Mouse (Mus musculus): ENCODE data around the gene Vopp1.
A peak's percentile ranks its signal among the peaks of the same experiment; 100 is the strongest.

Vopp1 gene

DNA sequence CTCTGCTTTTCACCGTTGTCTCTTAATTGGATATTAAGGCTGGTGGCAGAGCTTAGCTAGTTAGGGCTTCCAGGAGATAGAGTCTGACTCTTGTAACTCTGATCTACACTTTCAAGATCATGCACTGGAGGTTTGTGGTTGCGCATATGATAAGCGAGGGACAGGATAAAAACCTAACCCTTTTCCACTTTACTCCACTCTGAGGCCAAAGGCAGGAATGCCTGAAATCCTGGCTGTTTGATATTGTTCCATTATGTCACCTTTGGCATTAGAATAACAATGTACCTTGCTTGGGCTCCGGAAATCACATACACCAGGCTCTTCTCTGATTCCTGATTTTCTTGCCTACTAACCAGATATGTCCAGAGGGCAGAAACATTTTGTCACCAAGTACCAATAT lies 123.3 kb downstream of the Vopp1 start:
- DNase-seq, result no peak

DNA sequence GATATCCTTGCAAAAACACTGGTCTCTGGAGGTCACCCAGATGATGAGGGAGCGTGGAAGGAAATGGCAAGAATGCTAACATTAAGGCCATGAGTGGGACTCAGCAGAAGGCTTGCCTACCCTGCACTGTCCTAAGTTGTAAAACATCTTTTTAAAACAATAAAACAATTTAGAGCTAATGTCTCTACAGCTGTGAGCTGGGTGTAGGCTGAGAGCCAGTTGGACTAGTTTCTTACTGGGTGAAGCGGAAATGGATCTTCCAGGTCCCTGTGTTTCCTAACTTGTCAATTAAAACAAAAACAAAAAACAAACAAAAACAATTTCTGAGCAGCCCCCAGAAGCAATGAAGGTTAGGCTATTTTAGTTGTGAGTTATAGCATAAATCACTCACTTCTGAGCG lies 131.8 kb downstream of the Vopp1 start:
- DNase-seq, result no peak

- peak; percentile 89 to 91 for DNase-seq
Observed at GRCm38 (mm10) chr6:57691467-57692261, 133.3 kb downstream of the Vopp1 start, which contains the start of gene Pyurf. Pyurf (minus strand) TSS chr6:57692078.

- no peak for DNase-seq
Observed at GRCm38 (mm10) chr6:57684156-57684555, 140.8 kb downstream of the Vopp1 start.
